Mouse (Mus musculus) hindbrain, postnatal 0 days (tissue): ENCODE measurements around the gene Tbc1d22a. TPM values are rescaled to one million over a fixed set of nuclear protein-coding genes. Genes with fewer than 3 reads are reported as not detected.

Experiments used
- ATAC-seq: fragments of 200-750 bp; cut with Nextera tagmentation; 2 replicates; pipeline ENCODE4 v1.8.0; 2017; ENCODE audit warnings: mild to moderate bottlenecking, moderate TSS enrichment, moderate library complexity
- DNase-seq: peaks from one replicate; pipeline ENCODE4 v3.0.0-alpha.2; 2015; ENCODE audit warnings: low spot score
- H3K27ac ChIP-seq: fragments of 300-500 bp; sonication (generic); 2 replicates; pipeline ENCODE4 v1.5.1; 2014; ENCODE audit warnings: mild to moderate bottlenecking
- H3K27me3 ChIP-seq: fragments of 300-500 bp; sonication (generic); 2 replicates; pipeline ENCODE4 v1.6.1; 2014; ENCODE audit warnings: low read length, mixed read lengths; ENCODE audit not compliant: insufficient read depth
- H3K36me3 ChIP-seq: fragments of 300-500 bp; sonication (generic); 2 replicates; pipeline ENCODE4 v1.6.1; 2014; ENCODE audit warnings: low read length, mixed read lengths; ENCODE audit not compliant: insufficient read depth
- H3K4me1 ChIP-seq: fragments of 300-500 bp; sonication (generic); 2 replicates; pipeline ENCODE4 v1.6.1; 2014; ENCODE audit warnings: antibody characterized with exemption, low read length, mixed read lengths; ENCODE audit not compliant: insufficient read depth
- H3K4me2 ChIP-seq: fragments of 300-500 bp; sonication (generic); 2 replicates; pipeline ENCODE4 v1.6.1; 2014; ENCODE audit warnings: low read depth, mild to moderate bottlenecking, low read length, moderate library complexity, mixed read lengths
- H3K4me3 ChIP-seq: fragments of 300-500 bp; sonication (generic); 2 replicates; pipeline ENCODE4 v1.5.1; 2014; ENCODE audit warnings: low read length
- H3K9ac ChIP-seq: fragments of 300-500 bp; sonication (generic); replicated peaks from 2 replicates; pipeline ENCODE4 v1.6.1; 2014; ENCODE audit warnings: mild to moderate bottlenecking, low read length, moderate library complexity, mixed read lengths
- H3K9me3 ChIP-seq: fragments of 300-500 bp; sonication (generic); 2 replicates; pipeline ENCODE4 v1.6.1; 2016; ENCODE audit warnings: low read length, mixed read lengths
- CTCF ChIP-seq: IDR thresholded peaks from 2 replicates; pipeline ENCODE4 v1.5.1; 2016; ENCODE audit warnings: antibody characterized with exemption, control low read depth, low read depth
- WGBS: fragments of 180-500 bp; shearing (Covaris S2); extraction: QIAGEN DNeasy Blood & Tissue Kit; methylation state at CpG from one replicate; pipeline ENCODE4 v1.1.7; 2014; 5-methylcytosine and 5-hydroxymethylcytosine counted together
- polyA plus RNA-seq: library from polyadenylated mRNA; unstranded; fragments of >200 nt; fragmentation: Nextera tagmentation; extraction: Ambion mirVana; gene quantifications from 2 replicates; pipeline ENCODE4 v1.2.1, GENCODE M21; 2015
- total RNA-seq: library from RNA; depleted of rRNA; stranded (reverse); fragments of >200 nt; gene quantifications from 2 replicates; pipeline ENCODE4 v1.2.3, GENCODE M21; 2014

The Tbc1d22a gene
- total and polyA plus RNA-seq, 2 experiments from 2014 or later: 13.6 to 26.2 TPM

- Histone ChIP-seq H3K9me3 (no peaks in the 10 kb centered on the region), H3K4me1 (peaks cover 29% of the 10 kb centered on the region; the same call in 1 of the 2 replicates), H3K4me3 (no peak overlapping the region), H3K4me2 (no peak overlapping the region), H3K27me3 (no peaks in the 10 kb centered on the region), H3K9ac (no peak overlapping the region), H3K27ac (no peak overlapping the region), H3K36me3 (no peaks in the 10 kb centered on the region)
- 17% methylated on average over 6 of the region's 6 CpGs for WGBS
- TF ChIP-seq CTCF: no peak
- DNase-seq (peak; percentile 26), ATAC-seq (no peak)
Measured at GRCm38 (mm10) chr15:86415951-86416350, 201.7 kb downstream of the Tbc1d22a start.

- Histone ChIP-seq H3K4me1 (peaks cover 29% of the 10 kb centered on the region; the same call in 1 of the 2 replicates), H3K9me3 (no peaks in the 10 kb centered on the region), H3K36me3 (no peaks in the 10 kb centered on the region), H3K4me2 (no peak overlapping the region), H3K27me3 (no peaks in the 10 kb centered on the region), H3K27ac (no peak overlapping the region), H3K9ac (no peak overlapping the region), H3K4me3 (no peak overlapping the region)
- no peak for TF ChIP-seq CTCF
- no peak for DNase-seq
- WGBS: 73% methylated on average over 2 of the region's 2 CpGs
- no peak for ATAC-seq
Measured at GRCm38 (mm10) chr15:86418436-86418835, 204.2 kb downstream of the Tbc1d22a start.

GRCm38 (mm10) chr15:86419620-86420019 lies 205.4 kb downstream of the Tbc1d22a start:
- no peak for TF ChIP-seq CTCF
- DNase-seq: peak; percentile 83
- peak overlapping the region; percentile 56; the same call in 1 of the 2 replicates for H3K27ac ChIP-seq
- H3K36me3 ChIP-seq: no peaks in the 10 kb centered on the region
- 32% methylated on average over 6 of the region's 6 CpGs for WGBS
- H3K4me1 ChIP-seq: peaks cover 29% of the 10 kb centered on the region; the same call in 1 of the 2 replicates
- no peaks in the 10 kb centered on the region for H3K9me3 ChIP-seq
- no peak overlapping the region for H3K4me2 ChIP-seq
- H3K9ac ChIP-seq: no peak overlapping the region
- no peak overlapping the region for H3K4me3 ChIP-seq
- peak; percentile 95 for ATAC-seq
- H3K27me3 ChIP-seq: no peaks in the 10 kb centered on the region

- H3K9ac ChIP-seq: no peak overlapping the region
- TF ChIP-seq CTCF: no peak
- H3K4me3 ChIP-seq: no peak overlapping the region
- DNase-seq: no peak
- WGBS: 48% methylated on average over 1 of the region's 1 CpGs
- no peak for ATAC-seq
- no peaks in the 10 kb centered on the region for H3K27me3 ChIP-seq
- H3K36me3 ChIP-seq: no peaks in the 10 kb centered on the region
- H3K27ac ChIP-seq: no peak overlapping the region
- H3K4me1 ChIP-seq: peaks cover 20% of the 10 kb centered on the region; the same call in 1 of the 2 replicates
- H3K9me3 ChIP-seq: no peaks in the 10 kb centered on the region
- H3K4me2 ChIP-seq: no peak overlapping the region
Measured at GRCm38 (mm10) chr15:86422858-86423257, 208.6 kb downstream of the Tbc1d22a start.

GRCm38 (mm10) chr15:86423884-86424283 lies 209.6 kb downstream of the Tbc1d22a start:
- H3K36me3 ChIP-seq: no peaks in the 10 kb centered on the region
- no peaks in the 10 kb centered on the region for H3K27me3 ChIP-seq
- no peak overlapping the region for H3K27ac ChIP-seq
- H3K9me3 ChIP-seq: no peaks in the 10 kb centered on the region
- TF ChIP-seq CTCF: no peak
- WGBS: 69% methylated on average over 2 of the region's 2 CpGs
- no peak overlapping the region for H3K4me2 ChIP-seq
- H3K4me1 ChIP-seq: peaks cover 13% of the 10 kb centered on the region; the same call in 1 of the 2 replicates
- no peak overlapping the region for H3K4me3 ChIP-seq
- no peak for DNase-seq
- no peak overlapping the region for H3K9ac ChIP-seq
- no peak for ATAC-seq

- 67% methylated on average over 8 of the region's 8 CpGs for WGBS
- Histone ChIP-seq H3K4me1 (0 out of 2 replicates have a peak, but pooled peaks cover 4% of the 10 kb centered on the region), H3K36me3 (no peaks in the 10 kb centered on the region), H3K4me3 (no peak overlapping the region), H3K27me3 (no peaks in the 10 kb centered on the region), H3K4me2 (no peak overlapping the region), H3K9me3 (no peaks in the 10 kb centered on the region), H3K27ac (no peak overlapping the region), H3K9ac (no peak overlapping the region)
- TF ChIP-seq CTCF: no peak
- ATAC-seq: no peak
- no peak for DNase-seq
Measured at GRCm38 (mm10) chr15:86424971-86425370, 210.7 kb downstream of the Tbc1d22a start.

- Histone ChIP-seq H3K27me3 (no peaks in the 10 kb centered on the region), H3K9ac (no peak overlapping the region), H3K4me3 (no peak overlapping the region), H3K4me1 (no peaks in the 10 kb centered on the region), H3K36me3 (no peaks in the 10 kb centered on the region), H3K4me2 (no peak overlapping the region), H3K9me3 (no peaks in the 10 kb centered on the region), H3K27ac (no peak overlapping the region)
- no peak for DNase-seq
- no peak for TF ChIP-seq CTCF
- no peak for ATAC-seq
- whole genome bisulfite sequencing: 71% methylated on average over 5 of the region's 5 CpGs
Measured at GRCm38 (mm10) chr15:86426364-86427000, 212.2 kb downstream of the Tbc1d22a start.
